Mouse (Mus musculus) heart, adult 2 months (tissue): Measurements from ENCODE around the gene Cx3cl1.

ENCODE experiments used
- CTCF ChIP-seq: fragments of 200-600 bp; IDR thresholded peaks from 2 replicates; pipeline ENCODE4 v1.8.1; 2022; ENCODE audit warnings: antibody characterized with exemption, mild to moderate bottlenecking, moderate library complexity
- EP300 ChIP-seq: fragments of 200-500 bp; IDR thresholded peaks from 2 replicates; pipeline ENCODE4 v1.6.1; 2011; ENCODE audit warnings: low read depth, low read length, control low read depth; ENCODE audit not compliant: insufficient read depth
- POLR2A ChIP-seq: fragments of 200-500 bp; IDR thresholded peaks from 2 replicates; pipeline ENCODE4 v1.6.1; 2011; ENCODE audit warnings: mild to moderate bottlenecking, low read depth, low read length, control low read depth; ENCODE audit not compliant: insufficient read depth

DNA sequence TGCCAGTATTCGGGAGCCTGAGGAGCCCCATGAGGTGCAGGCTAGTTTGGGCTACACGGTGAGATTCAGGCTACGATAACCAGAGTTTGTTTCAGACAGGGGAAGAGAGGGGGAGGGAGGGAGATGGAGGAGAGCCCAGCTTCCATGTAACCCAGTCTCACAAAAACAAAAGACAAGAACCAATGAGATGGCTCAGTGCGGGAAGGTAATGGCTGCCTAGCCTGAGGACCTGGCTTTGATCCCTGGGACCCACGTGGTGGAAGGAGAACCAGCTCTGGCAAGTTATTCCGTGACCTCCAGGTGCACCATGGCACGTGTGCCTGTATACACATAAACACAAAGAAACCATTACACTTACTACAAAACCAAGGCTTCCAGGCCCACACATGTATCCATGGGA lies 48.7 kb downstream of the Cx3cl1 start:
- TF ChIP-seq CTCF (no peak), POLR2A (no peak), EP300 (no peak)
